Mouse (Mus musculus) liver, adult 2 months (tissue): Measurements from ENCODE around the gene Dlx1.

Source experiments
- CTCF ChIP-seq: fragments of 200-500 bp; IDR thresholded peaks from 2 replicates; pipeline ENCODE4 v1.5.1; 2011; ENCODE audit warnings: low read depth, low read length, control low read depth
- POLR2A ChIP-seq: fragments of 200-500 bp; IDR thresholded peaks from 2 replicates; pipeline ENCODE4 v1.6.1; 2011; ENCODE audit warnings: low read length, control low read depth; ENCODE audit not compliant: insufficient read depth; ENCODE audit errors: extremely low read depth

- no peak for TF ChIP-seq CTCF
- TF ChIP-seq POLR2A, result no peak
Measured at GRCm38 (mm10) chr2:71550330-71550729, 22.4 kb downstream of the Dlx1 start.
